Comparison of ENCODE assay signal across 8 mouse cellular contexts in the genomic region with DNA sequence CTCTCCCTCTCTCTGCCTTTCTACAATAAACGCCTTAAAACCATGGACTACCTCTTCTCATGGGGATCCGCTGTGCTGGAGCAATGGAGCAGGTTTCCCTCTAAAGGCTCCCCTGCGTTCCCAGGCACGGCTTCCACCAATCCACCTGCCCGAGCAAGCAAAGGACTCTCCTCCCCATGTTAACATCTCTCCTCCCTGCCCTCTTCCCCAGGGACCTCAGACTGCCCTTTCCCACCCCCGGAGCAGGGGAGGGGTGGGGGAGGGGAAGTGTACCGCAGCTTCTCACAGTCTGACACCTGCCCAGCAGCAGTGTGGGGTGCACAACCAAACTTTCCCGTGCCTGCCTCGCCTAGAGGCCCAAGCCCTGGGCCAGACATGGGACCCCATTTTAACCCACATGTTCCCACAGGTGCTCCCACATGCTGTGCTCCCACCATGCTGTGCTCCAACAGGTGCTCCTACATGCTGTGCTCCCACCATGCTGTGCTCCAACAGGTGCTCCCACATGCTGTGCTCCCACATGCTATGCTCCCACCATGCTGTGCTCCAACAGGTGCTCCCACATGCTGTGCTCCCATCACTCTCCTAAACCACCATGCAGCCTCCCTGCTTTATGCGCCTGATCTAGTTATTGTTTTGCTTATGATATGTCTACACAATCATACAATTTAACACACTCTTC. TPM values are rescaled to one million over a fixed set of nuclear protein-coding genes. Genes with fewer than 3 reads are reported as not detected.
DNase-seq lines count a peak whose midpoint lies in the region; ATAC-seq and TF ChIP-seq lines count a peak whose summit lies in the region.

No protein-coding gene starts in this region.

- no peak overlapping the region for H3K4me3 ChIP-seq in hindbrain, postnatal 0 days (ENCODE audit: low read length)
- H3K4me3 ChIP-seq in neural tube, embryonic 15.5 days (replicated peaks): no peak overlapping the region

- no peak for TF ChIP-seq CTCF in hindbrain, postnatal 0 days (IDR thresholded peaks at IDR 0.05; ENCODE audit: low read depth)

- DNase-seq in embryo, embryonic 9.5 days (ENCODE audit: extremely low spot score): peak; percentile 36
- DNase-seq in embryo, embryonic 10 days (ENCODE audit: low spot score): no peak
- DNase-seq in testis, postnatal 14 days (ENCODE audit: low spot score): peak; percentile 7
- no peak for DNase-seq in testis, postnatal 10 days (ENCODE audit: low spot score)
- no peak for DNase-seq in hindbrain, postnatal 0 days (ENCODE audit: low spot score)
- DNase-seq in spleen, adult 12 weeks (ENCODE audit: low spot score): no peak
- no peak for DNase-seq in yolk sac, embryonic 10.5 days (ENCODE audit: low spot score)

- H3K4me2 ChIP-seq in hindbrain, postnatal 0 days (ENCODE audit: low read depth, low read length): no peak overlapping the region
- H3K4me2 ChIP-seq in neural tube, embryonic 15.5 days: peak overlapping the region; percentile 39

- H3K27me3 ChIP-seq in hindbrain, postnatal 0 days (ENCODE audit: insufficient read depth, low read length): no peaks in the 10 kb centered on the region
- no peaks in the 10 kb centered on the region for H3K27me3 ChIP-seq in neural tube, embryonic 15.5 days (replicated peaks)

- H3K9me3 ChIP-seq in hindbrain, postnatal 0 days (ENCODE audit: low read length): no peaks in the 10 kb centered on the region
- no peaks in the 10 kb centered on the region for H3K9me3 ChIP-seq in neural tube, embryonic 15.5 days (replicated peaks)

- H3K36me3 ChIP-seq in hindbrain, postnatal 0 days (ENCODE audit: insufficient read depth, low read length): no peaks in the 10 kb centered on the region
- no peaks in the 10 kb centered on the region for H3K36me3 ChIP-seq in neural tube, embryonic 15.5 days

- no peak overlapping the region for H3K9ac ChIP-seq in hindbrain, postnatal 0 days (replicated peaks; ENCODE audit: low read length)
- no peak overlapping the region for H3K9ac ChIP-seq in neural tube, embryonic 15.5 days (replicated peaks)

- WGBS in hindbrain, postnatal 0 days: 16% methylated on average over 10 of the region's 10 CpGs
- WGBS in neural tube, embryonic 15.5 days: 20% methylated on average over 10 of the region's 10 CpGs

- peaks cover 23% of the 10 kb centered on the region for H3K4me1 ChIP-seq in hindbrain, postnatal 0 days (ENCODE audit: insufficient read depth, low read length)
- peaks cover 47% of the 10 kb centered on the region for H3K4me1 ChIP-seq in neural tube, embryonic 15.5 days

- peak overlapping the region; percentile 37; the same call in 1 of the 2 replicates for H3K27ac ChIP-seq in hindbrain, postnatal 0 days
- 0 out of 2 replicates have a peak overlapping the region, but pooled peaks have one; percentile 30 for H3K27ac ChIP-seq in neural tube, embryonic 15.5 days (replicated peaks)

- peak; percentile 58 for ATAC-seq in hindbrain, postnatal 0 days
- peak; percentile 19; the same call in 1 of the 2 replicates for ATAC-seq in neural tube, embryonic 15.5 days (ENCODE audit: low FRiP score)

RNA-seq across cellular contexts. Expression of a gene that starts 57.2 kb away (rescaled TPM):
- total RNA-seq in hindbrain, postnatal 0 days (2014; rRNA removed): 159 and 176 TPM in 2 replicates
- 68.1 and 69.6 TPM in 2 replicates for polyA plus RNA-seq in hindbrain, postnatal 0 days (2015; fragmentation: Nextera tagmentation; extraction: Ambion mirVana)
- polyA plus RNA-seq in neural tube, embryonic 15.5 days (2015; fragmentation: Nextera tagmentation; extraction: Ambion mirVana): 61.8 and 73.4 TPM in 2 replicates

Comparison
In these comparisons a context has a peak if more than half of its experiments do, and no peak if none do; other contexts are left out.
1. DNase-seq: peak in embryo, embryonic 9.5 days (single experiment) and testis, postnatal 14 days (single experiment); none in embryo, embryonic 10 days (single experiment), testis, postnatal 10 days (single experiment), hindbrain, postnatal 0 days (single experiment), spleen, adult 12 weeks (single experiment) and yolk sac, embryonic 10.5 days (single experiment).